Mouse (Mus musculus) spleen, postnatal 14 days (tissue): ENCODE measurements around the gene Ndufa10.

Experiments
- DNase-seq, 2 experiments: peaks; one replicate each; pipeline ENCODE4 v3.0.0; 2021 to 2022; ENCODE audit warnings: low spot score in 2 of 2

The Ndufa10 gene

GRCm38 (mm10) chr1:92431420-92431819, 42.2 kb downstream of the Ndufa10 start:
- no peak for DNase-seq

GRCm38 (mm10) chr1:92430991-92431390, 42.7 kb downstream of the Ndufa10 start:
- DNase-seq = no peak

GRCm38 (mm10) chr1:92424714-92425113, 48.9 kb downstream of the Ndufa10 start:
- no peak for DNase-seq

- no peak for DNase-seq
Measured at GRCm38 (mm10) chr1:92405131-92405530, 68.5 kb downstream of the Ndufa10 start.

- DNase-seq = no peak
Measured at GRCm38 (mm10) chr1:92400556-92400955, 73.1 kb downstream of the Ndufa10 start.

GRCm38 (mm10) chr1:92398601-92399000, 75.1 kb downstream of the Ndufa10 start:
- no peak for DNase-seq

GRCm38 (mm10) chr1:92397511-92398051, 76.1 kb downstream of the Ndufa10 start:
- no peak for DNase-seq

GRCm38 (mm10) chr1:92394279-92394678, 79.4 kb downstream of the Ndufa10 start:
- DNase-seq = no peak

GRCm38 (mm10) chr1:92393166-92393565, 80.5 kb downstream of the Ndufa10 start:
- DNase-seq = no peak
